Mouse (Mus musculus): ENCODE results near the gene Atxn1.

DNA sequence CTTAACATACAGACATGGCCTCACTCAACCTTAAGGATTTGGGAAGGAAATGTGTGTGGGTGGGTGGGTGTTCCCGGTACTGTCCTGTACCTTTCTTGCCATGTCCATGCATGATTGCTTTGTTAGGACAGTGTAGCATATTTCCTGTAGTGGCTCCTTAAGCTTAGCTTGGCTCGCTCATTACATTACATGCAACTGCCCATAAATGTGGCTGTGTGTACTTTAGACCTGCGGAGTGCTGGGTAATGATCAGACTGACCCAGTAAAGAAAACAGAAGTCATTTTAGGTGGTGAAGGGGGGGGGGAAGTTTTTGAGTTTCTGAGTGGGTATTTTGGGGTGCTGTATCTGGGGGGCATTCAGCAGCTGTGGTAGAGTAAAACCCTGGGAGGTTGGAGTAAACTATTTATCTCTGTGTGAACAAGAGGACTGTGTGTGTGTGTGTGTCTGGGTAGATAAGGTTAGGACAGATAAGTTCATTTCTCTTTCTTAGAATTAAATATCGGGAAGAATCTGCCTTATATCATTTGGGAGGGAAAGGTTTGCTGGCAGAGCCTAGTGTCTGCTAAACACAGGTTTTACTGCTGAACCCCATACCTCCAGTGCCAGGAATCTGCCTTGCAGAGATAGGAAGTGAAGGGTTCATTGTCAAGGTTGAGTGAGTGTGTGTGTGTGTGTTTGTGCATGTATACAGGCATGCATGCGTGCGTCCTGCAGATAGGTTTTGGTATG is 452.9 kb downstream of the Atxn1 start:
- TF ChIP-seq CTCF (IDR thresholded peaks at IDR 0.05; ENCODE audit: low read depth, low read length): no peak
- no peak for TF ChIP-seq GATA2 (IDR thresholded peaks at IDR 0.05; ENCODE audit: borderline replicate concordance, low read depth, low read length)
- peak; percentile 88 for TF ChIP-seq TAL1 (conservative IDR thresholded peaks at IDR 0.05; ENCODE audit: low read depth, low read length)
- TF ChIP-seq GATA1 (IDR thresholded peaks at IDR 0.05; ENCODE audit: borderline replicate concordance, low read length): no peak
- TF ChIP-seq POLR2AphosphoS5 (IDR thresholded peaks at IDR 0.05; ENCODE audit: insufficient replicate concordance, low read depth, low read length): no peak
